Mouse (Mus musculus): ENCODE data around the gene Gm40193. TPM values are rescaled to one million over a fixed set of nuclear protein-coding genes. Genes with fewer than 3 reads are reported as not detected.
"Not testable (repeated sequence)": the region's sequence is repeated elsewhere in the genome, so short reads cannot be mapped to it uniquely, and the experiment has no call there.

Gm40193 gene
- total RNA-seq (2021): not detected
- long read RNA-seq, experiment 1: 0 reads
- long read RNA-seq, experiment 2: 0 reads

DNA sequence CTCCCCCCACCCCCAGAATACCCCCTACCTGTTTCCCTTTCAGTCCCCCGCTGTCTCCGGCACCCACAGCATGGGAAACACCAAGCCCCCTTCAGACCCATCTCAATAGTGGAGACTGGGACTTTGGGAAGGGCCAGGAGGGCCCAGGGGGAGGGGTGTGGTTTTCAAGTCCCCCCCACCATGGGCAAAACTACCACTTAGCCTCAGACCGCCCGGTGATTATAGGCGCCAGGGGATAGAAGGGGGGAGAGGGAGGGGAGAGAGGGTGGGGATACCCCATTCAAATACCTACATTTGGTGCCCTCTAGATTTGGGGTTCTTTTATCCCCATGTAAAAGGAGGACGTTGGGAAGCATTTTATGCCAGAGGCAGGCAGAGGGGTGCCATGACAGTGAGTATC, at the start of gene Gm40193:
Gene Gm40193 (minus strand): TSS at position 101 of the 400 bp plus-strand sequence.
- no peak for DNase-seq (ENCODE audit: extremely low spot score in 1 of 2, low spot score in 2 of 2)
- no peak for TF ChIP-seq CTCF (IDR thresholded peaks at IDR 0.05)
- no peak within 1 kb of the TSS for H3K27ac ChIP-seq
- intact Hi-C loops (cut with DNase I): no loop called here
- H3K4me3 ChIP-seq: no peak within 1 kb of the TSS

DNA sequence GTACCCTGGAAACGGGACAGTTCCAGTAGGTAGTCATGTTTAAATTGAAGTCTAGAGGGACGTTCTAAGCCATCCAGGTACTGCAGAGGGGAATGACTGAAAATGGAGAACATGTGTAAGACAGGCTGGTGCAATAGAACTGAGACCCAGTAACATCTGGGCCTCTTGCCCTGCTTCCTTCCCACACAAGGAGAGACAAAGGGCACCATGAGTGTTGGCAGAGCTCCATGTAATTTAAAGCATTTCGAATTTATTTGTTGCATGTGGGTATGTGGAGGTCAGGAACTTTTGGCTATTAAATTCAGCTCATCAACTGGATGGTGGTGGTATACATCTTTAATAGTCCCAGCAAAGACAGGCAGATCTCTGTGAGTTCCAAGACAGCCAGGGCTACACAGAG, 49.5 kb upstream of the Gm40193 start:
- no peak for DNase-seq (ENCODE audit: extremely low spot score in 1 of 2, low spot score in 2 of 2)
- H3K27ac ChIP-seq: peak overlapping the region; percentile 73
- TF ChIP-seq CTCF (IDR thresholded peaks at IDR 0.05): no peak
- intact Hi-C loops (cut with DNase I): no loop called here
- H3K4me3 ChIP-seq: no peak overlapping the region

DNA sequence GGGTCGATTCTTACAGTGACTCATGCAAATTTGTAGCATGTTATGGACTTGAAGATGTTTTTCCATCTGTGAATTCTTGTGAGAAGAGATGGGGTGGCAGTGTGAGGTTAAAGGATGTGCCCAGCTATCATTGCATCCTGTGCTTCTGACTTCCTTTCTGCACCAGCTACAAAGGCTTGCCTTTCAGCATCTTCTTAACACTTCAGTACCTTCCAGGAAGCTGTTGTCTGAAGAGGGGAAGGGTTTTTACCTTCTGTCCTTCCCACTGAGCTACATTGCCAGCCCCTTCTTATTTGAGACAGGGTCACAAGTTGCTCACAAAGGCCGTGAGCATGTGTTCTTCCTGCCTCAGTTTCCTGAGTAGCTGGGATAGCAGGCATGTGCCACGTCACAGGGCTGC, 48.2 kb upstream of the Gm40193 start:
- intact Hi-C loops (cut with DNase I): no loop called here
- Histone ChIP-seq H3K4me3 (no peak overlapping the region), H3K27ac (peak overlapping the region; percentile 44; the same call in 1 of the 2 replicates)
- TF ChIP-seq CTCF (IDR thresholded peaks at IDR 0.05): no peak
- DNase-seq (ENCODE audit: extremely low spot score in 1 of 2, low spot score in 2 of 2): no peak

DNA sequence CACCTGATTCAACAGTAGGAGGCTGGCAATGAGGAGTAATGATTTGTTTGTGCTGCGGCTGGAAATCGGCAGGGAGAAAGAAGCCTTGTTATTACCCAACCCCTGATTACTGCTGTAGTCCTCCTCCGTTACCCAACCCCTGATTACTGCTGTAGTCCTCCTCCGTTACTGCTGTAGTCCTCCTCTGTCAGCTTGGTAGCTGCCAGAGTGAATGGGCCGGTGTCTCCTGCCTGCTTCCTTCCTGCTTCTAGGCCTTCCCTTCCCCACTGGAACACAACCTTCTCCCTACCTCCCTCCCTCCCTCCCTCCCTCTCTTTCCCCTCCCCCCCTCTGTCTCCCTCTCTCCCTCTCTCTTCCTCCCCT, 47.6 kb upstream of the Gm40193 start:
- intact Hi-C loops (cut with DNase I): no loop called here
- no peak for TF ChIP-seq CTCF (IDR thresholded peaks at IDR 0.05)
- no peak overlapping the region for H3K4me3 ChIP-seq
- H3K27ac ChIP-seq: peak overlapping the region; percentile 72
- DNase-seq (ENCODE audit: extremely low spot score in 1 of 2, low spot score in 2 of 2): no peak

DNA sequence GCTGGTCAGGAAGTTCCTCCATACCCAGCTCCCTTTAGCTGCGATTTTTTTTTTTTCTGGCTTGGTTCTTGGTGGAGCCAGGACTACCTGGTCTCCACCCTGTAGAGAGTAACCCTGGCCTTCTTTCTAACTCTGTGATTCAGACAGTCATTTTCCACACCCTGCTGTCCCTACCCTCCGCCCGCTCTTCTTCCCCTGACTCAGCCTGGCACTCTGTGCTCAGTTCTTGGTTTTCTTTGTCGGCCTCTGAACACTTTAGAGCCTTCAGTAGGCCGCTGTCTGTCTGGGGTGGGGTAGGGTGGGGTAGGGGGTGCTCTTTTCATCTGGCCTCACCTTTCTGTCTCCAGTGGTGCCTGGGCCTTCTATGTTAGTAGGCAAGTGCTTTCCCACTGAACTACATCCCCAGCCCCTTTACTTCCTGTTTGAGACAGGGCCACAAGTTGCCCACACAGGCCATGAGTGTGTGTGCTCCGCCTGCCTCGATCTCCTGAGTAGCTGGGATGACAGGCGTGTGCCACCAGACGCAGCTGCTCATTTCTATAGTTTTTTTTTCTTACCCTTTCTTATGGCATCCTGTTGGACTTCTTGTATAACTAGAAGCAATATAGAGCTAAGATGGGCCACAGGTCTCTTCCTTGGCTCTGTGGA, 47.1 kb upstream of the Gm40193 start:
- Histone ChIP-seq H3K27ac (peak overlapping the region; percentile 72), H3K4me3 (no peak overlapping the region)
- intact Hi-C loops (cut with DNase I): no loop called here
- TF ChIP-seq CTCF (IDR thresholded peaks at IDR 0.05): no peak
- no peak for DNase-seq (ENCODE audit: extremely low spot score in 1 of 2, low spot score in 2 of 2)

DNA sequence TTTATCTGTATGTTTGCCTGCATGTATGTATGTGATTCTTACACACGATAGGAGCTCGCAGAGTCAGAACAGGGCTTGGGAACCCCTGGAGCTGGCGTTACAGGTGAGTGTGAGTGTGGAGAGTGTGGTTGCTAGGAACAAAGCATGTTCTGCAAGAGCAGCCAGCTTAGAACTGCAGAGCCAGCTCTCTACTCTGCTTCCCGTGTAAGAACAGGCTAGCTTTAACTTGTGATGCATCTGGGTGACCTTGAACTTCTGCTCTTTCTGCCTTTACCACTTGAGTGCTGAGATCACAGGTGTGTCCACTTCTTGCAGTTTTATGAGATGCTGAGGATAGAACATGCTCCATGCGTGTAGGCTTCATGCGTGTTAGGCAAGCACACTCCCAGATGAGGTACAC, 46.2 kb upstream of the Gm40193 start:
- no peak for TF ChIP-seq CTCF (IDR thresholded peaks at IDR 0.05)
- H3K27ac ChIP-seq: peak overlapping the region; percentile 3; the same call in 1 of the 2 replicates
- intact Hi-C loops (cut with DNase I): no loop called here
- no peak for DNase-seq (ENCODE audit: extremely low spot score in 1 of 2, low spot score in 2 of 2)
- no peak overlapping the region for H3K4me3 ChIP-seq

DNA sequence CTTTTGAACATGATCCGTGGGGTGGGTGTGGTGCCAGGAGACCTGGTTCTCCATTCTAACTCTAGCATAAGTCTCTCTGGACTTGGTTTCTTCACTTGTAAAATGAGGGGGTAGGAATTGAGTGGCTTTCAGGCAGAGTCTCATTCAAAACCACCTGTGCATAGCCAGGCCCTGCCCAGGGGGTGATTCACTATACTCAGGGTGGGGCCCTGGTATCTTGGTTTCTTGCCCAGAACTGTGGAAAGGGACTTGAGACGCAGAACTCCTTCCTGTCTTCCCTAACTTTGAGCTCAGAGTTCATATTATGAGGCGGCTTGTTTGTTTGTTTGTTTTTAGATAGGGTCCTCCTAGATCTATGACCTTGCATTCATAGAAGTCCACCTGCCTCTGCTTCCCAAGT, 44.5 kb upstream of the Gm40193 start:
- intact Hi-C loops (cut with DNase I): no loop called here
- Histone ChIP-seq H3K27ac (no peak overlapping the region), H3K4me3 (no peak overlapping the region)
- no peak for TF ChIP-seq CTCF (IDR thresholded peaks at IDR 0.05)
- no peak for DNase-seq (ENCODE audit: extremely low spot score in 1 of 2, low spot score in 2 of 2)

DNA sequence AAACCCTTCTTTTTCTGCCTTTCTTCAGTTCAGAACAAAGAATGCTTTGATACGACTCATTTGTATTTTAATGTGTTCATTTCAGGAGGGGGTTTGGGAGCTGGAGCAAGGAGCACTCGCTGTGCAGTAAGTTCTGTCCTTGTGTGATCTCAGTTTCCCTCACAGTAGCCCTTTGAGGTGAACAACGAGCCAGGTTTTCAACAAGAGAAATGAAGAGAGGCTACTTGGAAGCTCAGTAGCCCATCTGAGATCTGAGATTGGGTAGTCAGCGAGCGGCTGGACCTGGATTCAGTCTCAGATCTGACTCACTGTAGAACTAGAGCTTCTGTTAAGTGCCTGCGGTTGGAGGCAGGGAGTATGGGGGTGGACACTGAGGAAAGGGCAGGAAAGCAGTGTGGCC, 41.1 kb upstream of the Gm40193 start:
- TF ChIP-seq CTCF (IDR thresholded peaks at IDR 0.05): no peak
- no peak for DNase-seq (ENCODE audit: extremely low spot score in 1 of 2, low spot score in 2 of 2)
- H3K27ac ChIP-seq: peak overlapping the region; percentile 64; the same call in 1 of the 2 replicates
- intact Hi-C loops (cut with DNase I): no loop called here
- H3K4me3 ChIP-seq: no peak overlapping the region

DNA sequence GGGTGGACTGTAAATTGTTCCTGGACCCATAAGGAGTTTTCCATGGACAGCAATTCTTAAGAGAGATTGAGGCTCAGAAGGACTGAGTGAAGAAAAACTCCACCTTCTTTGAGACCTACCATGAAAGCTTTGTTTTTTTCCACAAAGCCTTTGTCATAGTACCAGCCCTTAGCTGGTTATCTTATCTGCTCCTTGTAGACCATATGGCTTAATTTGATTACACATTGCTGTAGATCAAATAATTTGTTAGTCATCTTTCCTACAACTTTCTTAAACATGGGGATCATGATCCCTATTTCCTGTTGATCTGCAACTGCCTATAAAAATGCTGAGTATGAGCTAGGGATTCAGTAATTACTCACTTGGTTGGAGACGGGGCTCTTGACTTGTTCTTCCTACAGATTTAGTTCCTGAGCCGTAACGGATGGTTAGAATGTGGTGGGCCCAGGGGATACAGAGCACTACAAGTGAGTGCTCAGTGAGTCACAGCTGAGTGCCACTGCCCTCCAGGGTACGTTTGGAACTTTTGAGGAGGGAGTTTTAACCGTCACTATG, 39.7 kb upstream of the Gm40193 start:
- Histone ChIP-seq H3K4me3 (no peak overlapping the region), H3K27ac (peak overlapping the region; percentile 40)
- no peak for DNase-seq (ENCODE audit: extremely low spot score in 1 of 2, low spot score in 2 of 2)
- intact Hi-C loops (cut with DNase I): no loop called here
- no peak for TF ChIP-seq CTCF (IDR thresholded peaks at IDR 0.05)

DNA sequence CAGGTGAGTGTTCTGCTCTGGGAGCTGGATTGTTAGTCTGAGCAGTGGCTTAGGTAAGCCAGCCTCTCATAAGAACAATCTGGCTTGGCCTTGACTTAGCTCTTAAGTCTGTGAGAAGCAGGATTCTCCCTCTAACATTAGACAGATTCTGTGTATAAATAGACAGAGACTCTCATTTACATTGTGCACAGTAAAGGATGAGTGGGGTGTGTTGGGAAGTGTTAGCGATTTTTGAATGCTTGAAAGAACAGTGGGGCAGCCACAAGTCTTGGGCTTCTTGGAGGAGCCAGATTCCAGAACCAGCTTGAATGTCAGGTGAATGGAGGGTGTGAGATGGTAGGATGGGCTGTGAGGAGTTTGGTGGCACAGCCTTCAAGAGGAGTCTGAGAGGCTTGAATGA, 38.9 kb upstream of the Gm40193 start:
- intact Hi-C loops (cut with DNase I): no loop called here
- DNase-seq (ENCODE audit: extremely low spot score in 1 of 2, low spot score in 2 of 2): no peak
- Histone ChIP-seq H3K4me3 (no peak overlapping the region), H3K27ac (peak overlapping the region; percentile 40)
- TF ChIP-seq CTCF (IDR thresholded peaks at IDR 0.05): no peak

DNA sequence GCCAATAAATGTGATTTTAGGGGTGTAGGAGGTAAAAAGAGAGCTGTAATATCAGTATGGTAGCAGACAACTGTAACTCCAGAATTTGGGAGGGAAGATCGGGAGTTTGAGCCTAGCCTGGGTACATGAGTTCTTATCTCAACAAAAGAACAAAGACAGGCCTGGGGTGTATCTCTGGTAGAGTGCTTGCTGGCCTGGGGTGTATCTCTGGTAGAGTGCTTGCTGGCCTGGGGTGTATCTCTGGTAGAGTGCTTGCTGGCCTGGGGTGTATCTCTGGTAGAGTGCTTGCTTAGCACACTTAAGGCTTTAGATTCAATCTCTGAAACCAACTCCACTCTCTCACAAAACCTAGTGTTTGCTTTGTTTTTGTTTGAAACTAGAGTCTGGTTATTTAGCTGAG, 37.9 kb upstream of the Gm40193 start:
- intact Hi-C loops (cut with DNase I); H3K4me3 ChIP-seq; DNase-seq (ENCODE audit: extremely low spot score in 1 of 2, low spot score in 2 of 2); H3K27ac ChIP-seq: not testable (repeated sequence)

DNA sequence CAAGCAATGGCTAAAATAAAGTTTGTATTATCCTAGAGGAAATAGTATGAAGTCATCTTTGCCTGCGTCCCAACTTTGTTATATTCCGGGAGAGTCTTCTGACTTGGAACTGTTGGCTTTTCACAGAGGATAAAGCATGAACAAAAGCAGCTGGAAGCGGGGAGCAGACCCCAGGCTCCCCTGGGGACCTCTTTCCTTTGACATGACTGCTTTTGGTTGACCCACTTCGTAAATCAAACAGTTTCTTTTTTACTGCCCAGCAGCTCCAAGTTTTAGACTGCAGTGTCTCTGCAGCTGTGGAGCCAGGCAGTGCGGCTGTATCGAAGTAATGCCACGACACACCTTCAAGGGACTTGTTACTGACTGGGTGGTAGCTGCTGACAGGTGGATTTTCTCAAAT, 33.8 kb upstream of the Gm40193 start:
- Histone ChIP-seq H3K27ac (peak overlapping the region; percentile 33), H3K4me3 (no peak overlapping the region)
- no peak for TF ChIP-seq CTCF (IDR thresholded peaks at IDR 0.05)
- no peak for DNase-seq (ENCODE audit: extremely low spot score in 1 of 2, low spot score in 2 of 2)
- intact Hi-C loops (cut with DNase I): no loop called here

DNA sequence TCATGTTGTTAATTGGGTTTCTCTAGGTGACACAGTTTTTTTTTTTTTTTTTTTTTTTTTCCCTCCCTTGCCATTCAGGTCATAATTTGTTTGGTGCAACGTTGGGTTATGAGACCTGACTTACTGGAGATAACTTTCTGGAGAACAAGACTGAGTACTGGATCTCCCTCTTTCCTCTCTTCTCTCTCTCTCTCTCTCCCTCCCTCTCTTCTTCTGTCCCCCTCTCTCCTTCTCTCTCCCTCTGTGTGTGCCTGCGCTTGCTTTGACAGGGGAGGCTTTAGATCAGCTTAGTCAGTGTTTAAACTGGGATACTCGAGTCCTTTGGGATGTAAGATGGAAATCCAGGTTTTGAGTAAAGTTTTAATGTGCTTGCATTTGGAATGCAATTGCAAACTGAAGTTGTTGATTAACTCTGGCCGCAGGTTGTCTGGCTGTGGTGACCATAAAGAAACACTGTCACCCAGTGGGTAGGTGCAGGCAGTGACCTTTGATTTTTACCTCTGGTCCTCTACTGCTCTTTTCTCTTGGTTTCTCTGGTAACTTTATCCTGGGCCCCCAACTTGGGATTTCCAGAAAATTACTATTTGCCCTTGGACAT, 31.6 kb upstream of the Gm40193 start:
- TF ChIP-seq CTCF (IDR thresholded peaks at IDR 0.05): no peak
- intact Hi-C loops (cut with DNase I): loop anchor here (2.0 kb wide), 1 partner anchor 20 kb away; no protein-coding TSS in a partner anchor
- peak overlapping the region; percentile 100 for H3K4me3 ChIP-seq
- no peak for DNase-seq (ENCODE audit: extremely low spot score in 1 of 2, low spot score in 2 of 2)
- H3K27ac ChIP-seq: no peak overlapping the region; the same call in 1 of the 2 replicates
